Mouse (Mus musculus): ENCODE measurements around the gene Vps45. TPM values are rescaled to one million over a fixed set of nuclear protein-coding genes. Genes with fewer than 3 reads are reported as not detected.
"Not testable (repeated sequence)": the region's sequence is repeated elsewhere in the genome, so short reads cannot be mapped to it uniquely, and the experiment has no call there.

Vps45 gene
- polyA plus RNA-seq, 1 experiment from 2014 or later: 33.6 TPM

- Histone ChIP-seq H3K4me1 (peaks cover 64% of the 10 kb centered on the region), H3K9me3 (no peaks in the 10 kb centered on the region), H3K36me3 (peaks cover 40% of the 10 kb centered on the region), H3K9ac (peak overlapping the region; percentile 77), H3K4me2 (peak overlapping the region; percentile 65), H3K4me3 (peak overlapping the region; percentile 31), H3K27me3 (replicated peaks) (no peaks in the 10 kb centered on the region), H3K27ac (replicated peaks) (peak overlapping the region; percentile 99)
- no peak for ATAC-seq (ENCODE audit: extremely low read depth, insufficient number of reproducible peaks, low FRiP score, low TSS enrichment)
- WGBS: 3% methylated on average over 21 of the region's 21 CpGs
Measured at GRCm38 (mm10) chr3:95986001-95986622, 72.2 kb downstream of the Vps45 start.

GRCm38 (mm10) chr3:95985209-95986000 lies 72.9 kb downstream of the Vps45 start:
- peak overlapping the region; percentile 31 for H3K4me3 ChIP-seq
- peaks cover 33% of the 10 kb centered on the region for H3K36me3 ChIP-seq
- peak; percentile 84 for ATAC-seq (ENCODE audit: extremely low read depth, insufficient number of reproducible peaks, low FRiP score, low TSS enrichment)
- no peaks in the 10 kb centered on the region for H3K9me3 ChIP-seq
- peak overlapping the region; percentile 65 for H3K4me2 ChIP-seq
- peak overlapping the region; percentile 99 for H3K27ac ChIP-seq (replicated peaks)
- 3% methylated on average over 12 of the region's 12 CpGs for WGBS
- H3K9ac ChIP-seq: peak overlapping the region; percentile 77
- no peaks in the 10 kb centered on the region for H3K27me3 ChIP-seq (replicated peaks)
- peaks cover 56% of the 10 kb centered on the region for H3K4me1 ChIP-seq

- no peak overlapping the region for H3K27ac ChIP-seq (replicated peaks)
- H3K9ac ChIP-seq: no peak overlapping the region
- peaks cover 2% of the 10 kb centered on the region; the same call in 1 of the 2 replicates for H3K36me3 ChIP-seq
- no peak overlapping the region for H3K4me2 ChIP-seq
- H3K27me3 ChIP-seq (replicated peaks): no peaks in the 10 kb centered on the region
- no peaks in the 10 kb centered on the region for H3K9me3 ChIP-seq
- H3K4me3 ChIP-seq: no peak overlapping the region
- peaks cover 37% of the 10 kb centered on the region for H3K4me1 ChIP-seq
- WGBS: 86% methylated on average over 4 of the region's 4 CpGs
- no peak for ATAC-seq (ENCODE audit: extremely low read depth, insufficient number of reproducible peaks, low FRiP score, low TSS enrichment)
Measured at GRCm38 (mm10) chr3:95982129-95982528, 76.1 kb downstream of the Vps45 start.

GRCm38 (mm10) chr3:95980276-95980970 lies 77.8 kb downstream of the Vps45 start:
- Histone ChIP-seq H3K36me3 (no peaks in the 10 kb centered on the region), H3K27ac (replicated peaks) (no peak overlapping the region), H3K4me2 (no peak overlapping the region), H3K4me1 (peaks cover 24% of the 10 kb centered on the region), H3K9me3 (no peaks in the 10 kb centered on the region), H3K27me3 (replicated peaks) (no peaks in the 10 kb centered on the region), H3K4me3 (no peak overlapping the region), H3K9ac (no peak overlapping the region)
- ATAC-seq (ENCODE audit: extremely low read depth, insufficient number of reproducible peaks, low FRiP score, low TSS enrichment): no peak
- 80% methylated on average over 12 of the region's 12 CpGs for WGBS

GRCm38 (mm10) chr3:95978265-95978664 lies 80.0 kb downstream of the Vps45 start:
- H3K9me3 ChIP-seq: no peaks in the 10 kb centered on the region
- H3K4me3 ChIP-seq: no peak overlapping the region
- H3K27me3 ChIP-seq (replicated peaks): peaks cover 12% of the 10 kb centered on the region
- no peak for ATAC-seq (ENCODE audit: extremely low read depth, insufficient number of reproducible peaks, low FRiP score, low TSS enrichment)
- no peaks in the 10 kb centered on the region for H3K36me3 ChIP-seq
- peaks cover 19% of the 10 kb centered on the region for H3K4me1 ChIP-seq
- 81% methylated on average over 9 of the region's 9 CpGs for WGBS
- H3K9ac ChIP-seq: no peak overlapping the region; the same call in 1 of the 2 replicates
- no peak overlapping the region for H3K4me2 ChIP-seq
- no peak overlapping the region for H3K27ac ChIP-seq (replicated peaks)

- not testable (repeated sequence) for H3K9me3 ChIP-seq; H3K36me3 ChIP-seq; ATAC-seq (ENCODE audit: extremely low read depth, insufficient number of reproducible peaks, low FRiP score, low TSS enrichment); H3K4me3 ChIP-seq; H3K9ac ChIP-seq; H3K4me2 ChIP-seq
- 76% methylated on average over 7 of the region's 7 CpGs for WGBS
- Histone ChIP-seq H3K27ac (replicated peaks) (peak overlapping the region; percentile 65), H3K4me1 (peaks cover 26% of the 10 kb centered on the region), H3K27me3 (replicated peaks) (peaks cover 16% of the 10 kb centered on the region)
Measured at GRCm38 (mm10) chr3:95977587-95977986, 80.7 kb downstream of the Vps45 start.

- H3K9ac ChIP-seq: no peak overlapping the region
- H3K4me1 ChIP-seq: peaks cover 26% of the 10 kb centered on the region
- peak overlapping the region; percentile 65 for H3K27ac ChIP-seq (replicated peaks)
- 48% methylated on average over 3 of the region's 3 CpGs for WGBS
- peaks cover 16% of the 10 kb centered on the region for H3K27me3 ChIP-seq (replicated peaks)
- no peak overlapping the region for H3K4me3 ChIP-seq
- ATAC-seq (ENCODE audit: extremely low read depth, insufficient number of reproducible peaks, low FRiP score, low TSS enrichment): no peak
- no peaks in the 10 kb centered on the region for H3K9me3 ChIP-seq
- H3K4me2 ChIP-seq: no peak overlapping the region
- no peaks in the 10 kb centered on the region for H3K36me3 ChIP-seq
Measured at GRCm38 (mm10) chr3:95977079-95977478, 81.2 kb downstream of the Vps45 start.

- peaks cover 32% of the 10 kb centered on the region for H3K4me1 ChIP-seq
- peak overlapping the region; percentile 76 for H3K4me2 ChIP-seq
- peak overlapping the region; percentile 36; the same call in 1 of the 2 replicates for H3K27ac ChIP-seq (replicated peaks)
- H3K27me3 ChIP-seq (replicated peaks): peaks cover 16% of the 10 kb centered on the region
- 10% methylated on average over 34 of the region's 34 CpGs for WGBS
- H3K4me3 ChIP-seq: peak overlapping the region; percentile 45
- H3K9me3 ChIP-seq: no peaks in the 10 kb centered on the region
- H3K9ac ChIP-seq: peak overlapping the region; percentile 73
- no peaks in the 10 kb centered on the region for H3K36me3 ChIP-seq
- ATAC-seq (ENCODE audit: extremely low read depth, insufficient number of reproducible peaks, low FRiP score, low TSS enrichment): no peak; the same call in 1 of the 2 replicates
Measured at GRCm38 (mm10) chr3:95972873-95973634, 85.2 kb downstream of the Vps45 start.

GRCm38 (mm10) chr3:95972251-95972872 lies 85.9 kb downstream of the Vps45 start:
- Histone ChIP-seq H3K4me1 (peaks cover 31% of the 10 kb centered on the region), H3K36me3 (no peaks in the 10 kb centered on the region), H3K9ac (peak overlapping the region; percentile 73), H3K4me2 (peak overlapping the region; percentile 76), H3K27me3 (replicated peaks) (peaks cover 16% of the 10 kb centered on the region), H3K4me3 (peak overlapping the region; percentile 45), H3K9me3 (no peaks in the 10 kb centered on the region), H3K27ac (replicated peaks) (0 out of 2 replicates have a peak overlapping the region, but pooled peaks have one; percentile 36)
- no peak for ATAC-seq (ENCODE audit: extremely low read depth, insufficient number of reproducible peaks, low FRiP score, low TSS enrichment)
- WGBS: 76% methylated on average over 12 of the region's 12 CpGs

- H3K27ac ChIP-seq (replicated peaks); ATAC-seq (ENCODE audit: extremely low read depth, insufficient number of reproducible peaks, low FRiP score, low TSS enrichment); H3K9ac ChIP-seq; H3K36me3 ChIP-seq; H3K9me3 ChIP-seq; H3K4me3 ChIP-seq; H3K4me2 ChIP-seq: not testable (repeated sequence)
- Histone ChIP-seq H3K27me3 (replicated peaks) (peaks cover 16% of the 10 kb centered on the region), H3K4me1 (peaks cover 30% of the 10 kb centered on the region)
- 52% methylated on average over 7 of the region's 7 CpGs for WGBS
Measured at GRCm38 (mm10) chr3:95970661-95971060, 87.6 kb downstream of the Vps45 start.

Measured in heart, embryonic 13.5 days (tissue).